Mouse (Mus musculus) myocyte (in vitro differentiated cells): ENCODE measurements at regions not wholly inside any gene's neighbourhood (a gene's known extent, or its start where the extent isn't known, plus 50 kb on each side); places are given as distances from the start of the nearest gene placed in this dataset.

Experiments
- H3K27me3 ChIP-seq: one replicate; pipeline ENCODE4 v1.6.1; 2011; ENCODE audit not compliant: control insufficient read depth, insufficient read depth, insufficient read length
- H3K36me3 ChIP-seq: one replicate; pipeline ENCODE4 v1.6.1; 2011; ENCODE audit not compliant: control insufficient read depth, insufficient read depth
- H3K4me2 ChIP-seq: one replicate; pipeline ENCODE4 v1.6.1; 2011; ENCODE audit warnings: low read depth, control low read depth
- H3K4me3 ChIP-seq: one replicate; pipeline ENCODE4 v1.5.1; 2011; ENCODE audit warnings: mild to moderate bottlenecking, control low read depth, moderate library complexity
- H3K79me2 ChIP-seq: one replicate; pipeline ENCODE4 v1.6.1; 2011; ENCODE audit not compliant: control insufficient read depth, insufficient read depth
- H3ac ChIP-seq: one replicate; pipeline ENCODE4 v1.6.1; 2011; ENCODE audit not compliant: control insufficient read depth, insufficient read length
- CEBPB ChIP-seq: IDR thresholded peaks from 2 replicates; pipeline ENCODE4 v1.6.1; 2011; ENCODE audit warnings: mild to moderate bottlenecking, moderate library complexity; ENCODE audit not compliant: poor library complexity, insufficient read depth, severe bottlenecking
- E2F4 ChIP-seq: IDR thresholded peaks from one replicate; pipeline ENCODE4 v1.6.1; 2011; ENCODE audit warnings: mild to moderate bottlenecking, control low read depth, moderate library complexity; ENCODE audit not compliant: insufficient read depth
- MAX ChIP-seq: IDR thresholded peaks from one replicate; pipeline ENCODE4 v1.6.1; 2011; ENCODE audit warnings: low read depth, mild to moderate bottlenecking, control low read depth
- MYOD1 ChIP-seq, 3 experiments: IDR thresholded peaks; one replicate each; pipeline ENCODE4 v1.6.1; 2011; ENCODE audit warnings: control low read depth in 2 of 3, low read depth in 2 of 3, mild to moderate bottlenecking in 2 of 3, moderate library complexity in 1 of 3; ENCODE audit not compliant: insufficient read length in 2 of 3, control insufficient read depth in 1 of 3
- MYOG ChIP-seq, 3 experiments: IDR thresholded peaks; one replicate each; pipeline ENCODE4 v1.6.1; 2011; ENCODE audit warnings: control low read depth in 2 of 3, low read depth in 2 of 3, mild to moderate bottlenecking in 2 of 3; ENCODE audit not compliant: insufficient read length in 2 of 3, control insufficient read depth in 1 of 3, insufficient read depth in 1 of 3
- POLR2A ChIP-seq: IDR thresholded peaks from one replicate; pipeline ENCODE4 v1.6.1; 2011; ENCODE audit warnings: low read depth, mild to moderate bottlenecking, control low read depth, moderate library complexity; ENCODE audit not compliant: insufficient read length
- POLR2AphosphoS2 ChIP-seq: IDR thresholded peaks from one replicate; pipeline ENCODE4 v1.6.1; 2011; ENCODE audit warnings: low read depth, control low read depth; ENCODE audit not compliant: insufficient read length
- REST ChIP-seq: IDR thresholded peaks from one replicate; pipeline ENCODE4 v1.6.1; 2011; ENCODE audit warnings: mild to moderate bottlenecking, control low read depth, moderate library complexity; ENCODE audit not compliant: insufficient read depth, insufficient read length
- SRF ChIP-seq: IDR thresholded peaks from one replicate; pipeline ENCODE4 v1.6.1; 2011; ENCODE audit warnings: low read depth; ENCODE audit not compliant: control insufficient read depth, insufficient read length
- TCF12 ChIP-seq: IDR thresholded peaks from one replicate; pipeline ENCODE4 v1.6.1; 2011; ENCODE audit warnings: mild to moderate bottlenecking, control low read depth; ENCODE audit not compliant: poor library complexity, insufficient read depth, severe bottlenecking
- TCF3 ChIP-seq: IDR thresholded peaks from one replicate; pipeline ENCODE4 v1.6.1; 2011; ENCODE audit warnings: low read depth, control low read depth; ENCODE audit not compliant: insufficient read length
- USF1 ChIP-seq: IDR thresholded peaks from one replicate; pipeline ENCODE4 v1.6.1; 2011; ENCODE audit warnings: low read depth, mild to moderate bottlenecking, control low read depth, moderate library complexity

DNA sequence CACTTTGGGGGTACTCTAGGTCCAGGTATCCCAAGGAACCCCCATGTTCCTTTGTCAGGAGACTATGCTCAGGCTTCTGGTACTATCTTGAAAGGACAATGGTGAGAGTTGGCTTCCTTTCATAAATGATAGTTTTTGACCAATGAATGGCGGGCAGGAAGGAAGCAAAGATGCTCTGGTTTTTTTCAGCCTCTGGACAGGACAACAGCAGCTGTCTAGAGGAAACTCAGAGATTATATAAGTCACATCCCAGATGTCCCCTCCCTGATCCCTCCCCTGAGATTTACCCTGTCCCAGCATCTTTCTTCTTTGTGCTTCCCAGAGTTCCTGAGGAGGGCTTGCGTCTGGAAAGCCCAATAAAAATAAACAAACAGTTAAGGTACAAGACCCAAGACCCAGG is 282.7 kb downstream of the Cd83 start:
- Histone ChIP-seq H3K36me3 (no peaks in the 10 kb centered on the region), H3K4me3 (no peak overlapping the region), H3ac (no peak overlapping the region), H3K79me2 (no peaks in the 10 kb centered on the region), H3K27me3 (no peaks in the 10 kb centered on the region), H3K4me2 (no peak overlapping the region)
- TF ChIP-seq MYOD1 (IDR thresholded peaks at IDR 0.05; ENCODE audit: control insufficient read depth in 1 of 3, insufficient read length in 2 of 3, low read depth in 2 of 3) (no peak), USF1 (no peak), MAX (no peak), SRF (no peak), POLR2AphosphoS2 (no peak), MYOG (IDR thresholded peaks at IDR 0.05; ENCODE audit: control insufficient read depth in 1 of 3, insufficient read depth in 1 of 3, insufficient read length in 2 of 3, low read depth in 2 of 3) (no peak)

DNA sequence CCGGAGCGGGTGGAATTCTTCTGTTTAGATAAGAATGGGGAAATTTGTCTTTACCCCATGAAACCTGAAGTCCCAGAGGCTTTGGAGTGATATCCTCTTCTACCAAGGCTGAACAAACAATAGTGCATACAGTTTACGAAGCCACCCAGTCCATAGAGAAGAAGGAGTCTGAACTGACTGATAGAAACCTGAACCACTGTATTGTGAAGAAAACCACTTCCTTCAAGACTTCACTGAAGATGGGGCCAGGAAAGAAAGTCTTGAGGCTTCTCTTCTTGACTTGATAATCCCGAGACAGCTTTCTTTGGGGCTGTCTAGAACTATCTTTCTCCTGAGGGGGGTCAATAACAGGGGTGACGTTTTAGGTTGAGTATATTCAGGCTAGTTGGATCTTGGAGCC is 284.4 kb downstream of the Cd83 start:
- H3K4me3 ChIP-seq, result no peak overlapping the region
- H3K27me3 ChIP-seq, result no peaks in the 10 kb centered on the region
- H3ac ChIP-seq, result no peak overlapping the region
- H3K79me2 ChIP-seq, result no peaks in the 10 kb centered on the region
- H3K36me3 ChIP-seq, result no peaks in the 10 kb centered on the region
- no peak overlapping the region for H3K4me2 ChIP-seq
- TF ChIP-seq MYOG (IDR thresholded peaks at IDR 0.05; ENCODE audit: control insufficient read depth in 1 of 3, insufficient read depth in 1 of 3, insufficient read length in 2 of 3, low read depth in 2 of 3) (no peak), TCF3 (no peak), E2F4 (no peak), SRF (no peak), POLR2AphosphoS2 (no peak), USF1 (no peak), POLR2A (no peak), MYOD1 (IDR thresholded peaks at IDR 0.05; ENCODE audit: control insufficient read depth in 1 of 3, insufficient read length in 2 of 3, low read depth in 2 of 3) (no peak), TCF12 (no peak), REST (no peak), MAX (no peak), CEBPB (no peak)

DNA sequence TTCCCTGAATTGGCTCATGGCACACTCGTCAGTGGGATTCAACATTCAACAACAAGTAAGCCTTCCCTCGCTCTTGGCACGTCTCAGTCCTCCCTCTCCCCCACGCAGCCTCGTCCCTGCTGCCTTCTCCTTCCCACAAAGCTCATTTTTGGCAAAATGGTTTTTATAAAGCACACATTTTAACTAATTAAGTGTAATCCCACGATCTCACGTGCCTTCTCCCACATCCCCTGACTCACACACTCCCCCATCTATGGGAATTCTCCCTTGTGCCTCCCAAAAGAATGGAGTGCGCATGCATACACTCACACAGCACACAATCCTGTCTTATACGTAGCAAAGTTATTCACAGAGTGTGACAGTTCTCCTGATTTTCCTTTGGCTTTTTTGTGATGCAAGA is 288.5 kb downstream of the Cd83 start:
- TF ChIP-seq POLR2A (no peak), REST (no peak), POLR2AphosphoS2 (no peak), USF1 (no peak), MYOD1 (IDR thresholded peaks at IDR 0.05; ENCODE audit: control insufficient read depth in 1 of 3, insufficient read length in 2 of 3, low read depth in 2 of 3) (no peak), CEBPB (no peak), SRF (no peak), E2F4 (no peak), TCF3 (no peak), MYOG (IDR thresholded peaks at IDR 0.05; ENCODE audit: control insufficient read depth in 1 of 3, insufficient read depth in 1 of 3, insufficient read length in 2 of 3, low read depth in 2 of 3) (no peak), MAX (no peak), TCF12 (no peak)
- no peaks in the 10 kb centered on the region for H3K27me3 ChIP-seq

DNA sequence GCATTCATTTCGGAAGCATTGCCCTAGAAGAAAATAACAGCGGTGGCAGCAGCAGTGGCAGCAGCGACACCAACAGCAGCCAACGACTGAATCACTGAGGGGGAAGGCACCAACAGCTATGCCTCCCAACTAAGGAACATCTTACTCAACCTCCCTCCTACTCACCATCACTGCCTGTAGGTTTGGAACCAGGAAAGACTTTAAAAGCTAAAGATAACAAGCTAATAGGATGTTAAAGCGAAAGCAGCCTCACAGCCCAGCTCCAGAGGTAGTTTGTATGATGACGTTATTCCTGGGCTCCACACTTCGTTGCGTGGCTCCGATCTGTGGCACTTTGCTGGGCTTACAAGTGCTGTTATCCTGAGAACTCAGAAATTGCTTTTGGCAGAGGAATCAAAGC is 289.6 kb downstream of the Cd83 start:
- Histone ChIP-seq H3K4me2 (no peak overlapping the region), H3K36me3 (no peaks in the 10 kb centered on the region), H3ac (no peak overlapping the region), H3K79me2 (no peaks in the 10 kb centered on the region), H3K27me3 (no peaks in the 10 kb centered on the region), H3K4me3 (no peak overlapping the region)
- TF ChIP-seq POLR2A (no peak), USF1 (no peak), E2F4 (no peak), MAX (no peak), SRF (no peak), MYOG (IDR thresholded peaks at IDR 0.05; ENCODE audit: control insufficient read depth in 1 of 3, insufficient read depth in 1 of 3, insufficient read length in 2 of 3, low read depth in 2 of 3) (no peak), TCF3 (no peak), POLR2AphosphoS2 (no peak), CEBPB (no peak), TCF12 (no peak), REST (no peak)

More for the DNA sequence above, 288.5 kb downstream of the Cd83 start:
- H3K36me3 ChIP-seq, result no peaks in the 10 kb centered on the region
- H3K79me2 ChIP-seq, result no peaks in the 10 kb centered on the region
- H3K4me3 ChIP-seq, result no peak overlapping the region
- H3K4me2 ChIP-seq, result no peak overlapping the region
- no peak overlapping the region for H3ac ChIP-seq

DNA sequence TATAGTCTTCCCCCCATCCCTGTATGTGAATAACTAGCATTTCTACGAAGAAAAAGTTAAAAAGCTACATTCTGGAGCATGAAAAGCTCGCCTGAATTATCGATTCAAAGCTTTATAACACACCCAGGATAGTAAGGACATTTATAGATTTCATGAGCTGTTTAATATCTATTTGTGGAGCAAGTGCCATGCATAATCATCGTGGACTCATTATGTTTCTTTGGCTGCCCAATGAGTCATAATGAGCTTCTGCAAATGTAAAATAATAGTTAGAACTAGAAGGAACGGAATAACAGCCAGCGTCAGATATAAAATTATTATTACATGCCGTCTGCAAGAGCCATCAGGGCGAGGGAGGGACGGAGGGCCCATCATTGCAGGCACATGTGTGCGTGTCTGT is 292.4 kb downstream of the Cd83 start:
- Histone ChIP-seq H3K4me3 (no peak overlapping the region), H3ac (no peak overlapping the region), H3K79me2 (no peaks in the 10 kb centered on the region), H3K4me2 (no peak overlapping the region), H3K27me3 (no peaks in the 10 kb centered on the region), H3K36me3 (no peaks in the 10 kb centered on the region)
- no peak for TF ChIP-seq REST
- no peak for TF ChIP-seq MAX
- TF ChIP-seq POLR2A, result no peak
- TF ChIP-seq MYOD1 (IDR thresholded peaks at IDR 0.05; ENCODE audit: control insufficient read depth in 1 of 3, insufficient read length in 2 of 3, low read depth in 2 of 3), result no peak
- TF ChIP-seq MYOG (IDR thresholded peaks at IDR 0.05; ENCODE audit: control insufficient read depth in 1 of 3, insufficient read depth in 1 of 3, insufficient read length in 2 of 3, low read depth in 2 of 3), result no peak
- TF ChIP-seq TCF12, result no peak
- TF ChIP-seq POLR2AphosphoS2, result no peak
- TF ChIP-seq USF1, result no peak
- no peak for TF ChIP-seq E2F4
- no peak for TF ChIP-seq SRF
- TF ChIP-seq CEBPB, result no peak
- no peak for TF ChIP-seq TCF3
